Mouse (Mus musculus) kidney, embryonic 14.5 days (tissue): ENCODE measurements around the gene Qsox2. TPM values are rescaled to one million over a fixed set of nuclear protein-coding genes. Genes with fewer than 3 reads are reported as not detected.

Experiments
- polyA plus RNA-seq: library from polyadenylated mRNA; unstranded; fragments of >200 nt; fragmentation: Nextera tagmentation; extraction: Ambion mirVana; gene quantifications from 2 replicates; pipeline ENCODE4 v1.2.1, GENCODE M21; 2014

The Qsox2 gene
- polyA plus RNA-seq, 1 experiment from 2014 or later = 19.0 TPM

Other genes with a start within 250 kb of the Qsox2 start
- 80.0 and 94.3 TPM in 2 replicates for gene Ubac1, start 215.8 kb downstream of the Qsox2 start, polyA plus RNA-seq
- 3.7 and 6.6 TPM in 2 replicates for gene Nacc2, start 114.3 kb downstream of the Qsox2 start, polyA plus RNA-seq
- not detected in 2 replicates for gene Lhx3, start 29.2 kb downstream of the Qsox2 start, polyA plus RNA-seq
- 0.04 TPM in 1 of 2 replicates, not detected in the other for gene Ccdc187, start 57.0 kb upstream of the Qsox2 start, polyA plus RNA-seq
- 25.7 and 27.1 TPM in 2 replicates for gene Gpsm1, start 78.0 kb upstream of the Qsox2 start, polyA plus RNA-seq
- gene Dnlz, start 114.6 kb upstream of the Qsox2 start, polyA plus RNA-seq = 27.4 and 33.3 TPM in 2 replicates
- gene Card9, start 123.4 kb upstream of the Qsox2 start, polyA plus RNA-seq = 0.24 and 0.53 TPM in 2 replicates
- gene Snapc4, start 143.1 kb upstream of the Qsox2 start, polyA plus RNA-seq = 24.6 and 29.3 TPM in 2 replicates
- gene Entr1, start 151.8 kb upstream of the Qsox2 start, polyA plus RNA-seq = 86.1 and 112 TPM in 2 replicates
- 68.9 and 113 TPM in 2 replicates for gene Pmpca, start 151.8 kb upstream of the Qsox2 start, polyA plus RNA-seq
- gene Inpp5e, start 171.7 kb upstream of the Qsox2 start, polyA plus RNA-seq = 13.7 and 24.7 TPM in 2 replicates
- gene Sec16a, start 207.7 kb upstream of the Qsox2 start, polyA plus RNA-seq = 18.9 and 43.9 TPM in 2 replicates